Mouse (Mus musculus): Measurements from ENCODE around the gene Ddx18.

Ddx18 gene

DNA sequence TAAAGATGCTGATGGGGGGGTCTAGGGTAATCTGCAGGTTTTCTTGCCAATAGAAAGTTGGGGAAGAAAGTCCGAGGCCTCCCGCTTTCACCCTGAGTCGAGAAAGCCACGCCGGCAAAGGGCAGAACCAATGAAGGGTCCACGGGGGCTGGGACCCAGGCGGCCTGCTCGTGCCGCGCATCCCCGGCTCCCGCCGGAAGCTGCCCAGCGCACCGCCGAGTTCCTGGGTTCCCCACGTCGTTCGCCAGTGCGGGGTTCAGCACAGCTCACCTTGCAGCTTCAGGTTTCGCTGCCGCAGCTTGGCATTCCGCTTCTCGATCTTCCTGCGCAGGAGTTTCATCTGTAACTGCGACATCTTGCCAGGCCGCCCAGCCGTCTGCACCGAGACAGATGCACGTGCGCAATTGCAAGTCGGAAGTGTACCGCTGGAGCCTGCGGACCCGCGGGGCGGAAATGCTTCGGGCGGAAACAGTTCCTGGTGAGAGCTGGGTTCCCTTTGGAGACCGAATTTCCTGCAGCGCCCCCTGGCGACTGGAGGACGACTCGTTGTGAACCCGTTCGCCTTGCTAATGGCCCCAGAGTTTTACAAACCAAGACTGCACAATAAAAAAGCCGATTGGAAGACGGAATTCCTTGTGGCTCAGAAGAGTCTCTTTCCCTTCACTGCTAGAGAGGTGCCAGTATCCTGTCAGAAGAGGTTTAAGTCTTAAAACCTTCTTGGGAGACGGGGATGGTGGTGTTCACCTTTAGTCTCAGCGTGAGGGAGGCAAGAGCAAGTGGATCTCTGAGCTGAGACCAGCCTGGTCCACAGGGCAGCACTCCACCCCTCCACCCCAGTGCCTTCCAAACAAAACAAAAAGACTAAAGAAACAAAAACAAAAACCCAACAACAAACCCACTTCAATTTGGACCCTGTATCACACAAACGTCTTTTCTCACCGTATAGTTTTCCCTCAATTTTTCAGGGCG, at the start of gene Ddx18:
Ddx18 (minus strand) TSS at position 469 of the 969 bp plus-strand sequence.
- peak; percentile 94 for DNase-seq (ENCODE audit: extremely low read depth, insufficient read length, low spot score)

DNA sequence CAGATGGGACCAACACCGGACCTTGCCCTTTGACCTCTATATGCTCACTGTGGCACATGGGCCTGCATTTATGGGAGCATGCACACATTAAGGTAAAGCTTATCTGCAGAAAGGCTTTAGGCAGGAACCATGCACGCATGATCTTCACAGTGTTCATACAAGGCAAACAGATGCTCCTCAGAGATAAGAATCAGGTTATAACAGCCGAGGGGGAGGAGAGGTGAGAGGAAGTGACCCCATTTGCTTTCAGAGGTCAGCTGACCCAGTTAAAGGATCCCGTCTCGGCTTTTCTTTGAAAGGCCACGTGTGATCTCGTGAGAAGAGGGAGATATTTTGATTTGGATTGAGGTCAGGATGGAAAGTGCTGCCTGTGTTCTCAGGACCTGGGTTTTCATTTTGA, 40.2 kb upstream of the Ddx18 start:
- DNase-seq (ENCODE audit: extremely low read depth, insufficient read length, low spot score), result no peak

DNA sequence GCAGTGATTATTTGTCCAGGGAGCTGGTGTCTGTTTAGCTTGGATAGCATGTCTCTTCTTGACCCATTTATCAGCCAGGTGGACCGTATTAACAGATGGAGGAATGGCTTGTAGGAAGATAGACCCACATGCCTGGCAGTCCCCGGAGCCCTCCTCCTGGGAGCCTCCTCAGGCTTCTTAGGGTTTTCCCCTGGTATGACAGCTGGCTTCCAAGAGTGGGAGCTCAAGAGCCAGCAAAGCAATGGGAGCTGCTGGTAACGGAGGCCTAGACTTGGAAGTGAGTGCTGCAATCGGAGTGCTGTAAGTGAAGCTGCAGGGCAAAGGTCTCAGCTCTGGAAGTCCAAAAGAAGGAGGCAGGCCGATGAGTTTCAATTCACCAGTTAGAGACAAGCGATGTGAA, 37.3 kb upstream of the Ddx18 start:
- no peak for DNase-seq (ENCODE audit: extremely low read depth, insufficient read length, low spot score)

DNA sequence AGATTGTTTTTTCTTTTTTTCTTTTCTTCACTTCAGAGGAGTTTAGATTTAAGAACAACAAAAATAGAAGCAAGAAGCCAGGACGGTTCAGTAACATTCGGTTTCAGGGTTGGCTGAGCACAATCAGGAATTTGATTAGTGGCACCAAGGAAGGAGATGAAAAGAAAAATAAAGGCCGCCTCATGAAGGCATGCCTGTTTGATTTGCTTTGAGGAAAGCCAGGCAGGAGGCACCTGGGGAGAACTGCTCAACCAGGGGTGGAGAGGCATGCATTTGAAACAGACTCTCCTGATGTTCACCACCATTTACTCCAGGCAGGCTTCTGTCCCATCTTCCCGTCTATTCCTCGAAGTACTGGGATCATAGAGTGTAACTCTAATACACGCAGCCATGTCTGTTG, 34.1 kb upstream of the Ddx18 start:
- no peak for DNase-seq (ENCODE audit: extremely low read depth, insufficient read length, low spot score)

DNA sequence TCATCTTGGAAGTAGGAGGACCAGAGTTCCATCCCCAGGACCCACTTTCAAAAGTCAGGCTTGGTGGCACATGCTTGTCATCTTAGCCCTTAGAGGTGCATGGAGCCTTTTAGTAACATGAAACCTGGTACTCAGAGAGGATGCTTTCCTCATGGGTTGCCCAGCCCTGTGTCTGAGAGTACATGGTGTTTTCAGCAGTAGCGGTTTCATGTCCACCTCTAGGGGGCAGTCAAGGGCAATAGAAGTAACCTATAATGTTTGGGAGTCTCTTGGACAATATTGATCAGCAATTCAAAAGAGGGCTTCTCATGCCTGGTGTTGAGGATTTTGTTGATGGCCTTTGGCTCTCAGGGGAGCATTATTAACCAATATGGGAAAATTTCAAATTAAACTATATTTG, 33.3 kb upstream of the Ddx18 start:
- DNase-seq (ENCODE audit: extremely low read depth, insufficient read length, low spot score), result no peak

DNA sequence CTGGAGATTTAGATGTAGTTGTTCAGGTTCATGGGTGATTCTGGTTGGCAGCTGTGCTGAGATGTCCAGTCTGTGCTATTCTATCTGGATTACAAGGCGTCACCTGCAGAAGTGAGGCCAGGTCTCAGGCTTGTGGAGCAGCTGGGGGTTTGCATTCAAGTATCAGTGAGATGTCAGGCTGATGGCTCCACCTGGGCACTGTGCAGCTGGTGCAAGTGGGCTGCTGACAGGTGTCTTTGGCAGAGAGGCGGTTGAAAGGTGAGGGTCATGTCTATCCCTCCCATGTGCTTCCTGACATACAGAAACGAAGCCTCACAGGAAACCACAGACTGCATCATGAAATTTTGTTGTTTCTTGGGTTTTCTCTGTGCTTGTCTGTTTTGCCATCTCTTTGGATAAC, 30.6 kb upstream of the Ddx18 start:
- no peak for DNase-seq (ENCODE audit: extremely low read depth, insufficient read length, low spot score)

DNA sequence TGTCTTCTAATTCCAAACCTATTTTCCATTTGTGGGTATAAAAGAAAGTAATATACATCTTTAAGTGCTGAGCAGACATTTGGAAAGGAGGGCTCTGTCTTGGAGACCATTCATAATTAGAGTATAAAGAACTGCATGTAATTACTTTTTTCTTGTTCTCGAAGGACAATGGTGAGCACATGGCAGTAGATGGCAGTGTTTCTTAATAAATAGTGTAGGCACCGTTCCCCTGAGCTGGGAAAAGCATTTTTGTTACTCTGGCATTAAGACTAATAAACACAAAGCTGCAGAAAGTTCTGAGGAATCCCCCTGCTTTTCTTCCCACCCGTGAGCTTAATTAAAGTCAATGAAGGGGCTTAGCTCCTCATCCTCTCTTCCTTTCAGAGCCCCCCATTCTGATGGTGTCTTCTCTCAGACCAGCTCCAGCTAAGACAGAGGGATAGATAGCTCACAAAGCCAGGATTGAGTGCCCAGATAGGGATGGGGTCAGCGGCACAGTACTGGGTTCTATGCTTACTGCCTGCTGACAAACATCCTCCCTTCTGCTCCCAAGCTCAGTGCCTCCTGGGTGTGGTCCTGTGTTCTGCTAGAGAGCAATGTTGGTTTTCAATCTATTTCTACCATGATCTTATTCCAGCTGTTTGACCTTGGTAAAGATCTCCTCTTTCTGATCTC, 29.3 kb upstream of the Ddx18 start:
- no peak for DNase-seq (ENCODE audit: extremely low read depth, insufficient read length, low spot score)

DNA sequence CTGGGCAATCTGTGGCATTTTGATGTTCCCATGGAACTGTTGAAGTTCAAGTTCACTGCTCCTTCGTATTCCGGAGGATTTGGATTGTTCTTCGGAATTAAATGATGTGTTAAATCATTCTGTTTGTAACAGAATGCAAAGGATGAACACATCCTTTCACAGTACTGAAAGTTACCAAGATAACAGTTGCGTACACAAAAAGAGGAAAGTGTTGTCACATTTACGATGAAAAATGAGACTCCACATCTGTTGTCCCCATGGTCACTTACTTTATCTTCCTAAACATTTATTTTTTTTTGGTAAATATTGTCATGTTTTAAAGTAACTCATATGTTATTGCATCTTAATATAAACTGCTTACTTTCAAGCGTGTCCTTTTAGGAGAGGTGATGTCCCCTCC, 17.0 kb upstream of the Ddx18 start:
- no peak for DNase-seq (ENCODE audit: extremely low read depth, insufficient read length, low spot score)

DNA sequence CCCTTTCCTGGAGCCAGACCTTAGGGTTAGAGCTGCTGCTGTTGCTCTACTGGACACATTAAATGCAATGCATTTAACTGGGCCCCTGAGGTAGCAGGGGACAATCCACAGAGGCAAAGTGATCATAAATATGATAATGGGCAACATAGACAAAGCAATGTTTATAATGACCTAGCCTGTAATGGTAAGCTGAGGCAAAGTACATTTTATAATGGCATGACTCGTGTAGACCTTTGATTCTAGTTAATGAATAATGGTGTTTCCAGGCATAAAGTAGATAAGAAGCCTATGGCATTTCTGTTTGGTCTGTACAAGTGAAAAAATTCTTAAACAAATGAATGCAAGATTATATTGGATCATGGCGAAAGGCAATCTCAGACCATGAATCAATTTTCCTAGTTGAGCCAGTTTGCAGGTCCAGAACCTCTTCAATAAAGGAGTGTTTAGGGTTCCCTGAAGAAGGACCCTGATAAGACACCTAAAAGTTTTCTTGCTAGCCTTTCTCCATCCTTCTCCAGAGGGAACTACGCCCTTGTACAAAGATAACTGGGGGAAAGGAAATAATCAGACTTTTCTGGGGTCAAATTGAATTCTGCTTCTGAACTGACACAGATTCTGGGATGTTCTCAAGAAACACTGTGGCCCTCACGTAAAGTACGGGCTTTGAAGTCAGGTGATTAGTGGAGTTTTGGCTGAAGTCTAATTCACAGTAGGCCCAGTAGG, 13.5 kb upstream of the Ddx18 start:
- DNase-seq (ENCODE audit: extremely low read depth, insufficient read length, low spot score), result no peak

DNA sequence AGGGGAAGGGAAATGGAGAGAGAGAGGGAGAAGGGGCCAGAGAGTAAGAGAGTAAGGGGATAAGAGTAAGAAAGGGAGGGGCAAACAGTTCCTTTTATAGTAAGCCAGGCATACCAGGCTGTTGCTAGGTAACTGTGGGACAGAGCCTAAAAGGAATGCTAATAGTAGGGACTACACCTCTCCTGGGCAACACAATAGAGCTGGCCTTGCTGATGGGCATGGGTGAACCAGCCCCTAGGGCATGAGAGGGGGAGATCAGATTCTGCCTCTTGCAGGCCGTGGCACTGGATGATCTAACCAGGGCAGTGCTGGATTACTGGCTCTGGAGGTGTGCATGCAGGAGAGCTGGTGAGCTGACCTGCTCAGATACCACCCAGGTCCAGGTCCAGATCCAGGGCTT, 9.7 kb upstream of the Ddx18 start:
- DNase-seq (ENCODE audit: extremely low read depth, insufficient read length, low spot score), result no peak

DNA sequence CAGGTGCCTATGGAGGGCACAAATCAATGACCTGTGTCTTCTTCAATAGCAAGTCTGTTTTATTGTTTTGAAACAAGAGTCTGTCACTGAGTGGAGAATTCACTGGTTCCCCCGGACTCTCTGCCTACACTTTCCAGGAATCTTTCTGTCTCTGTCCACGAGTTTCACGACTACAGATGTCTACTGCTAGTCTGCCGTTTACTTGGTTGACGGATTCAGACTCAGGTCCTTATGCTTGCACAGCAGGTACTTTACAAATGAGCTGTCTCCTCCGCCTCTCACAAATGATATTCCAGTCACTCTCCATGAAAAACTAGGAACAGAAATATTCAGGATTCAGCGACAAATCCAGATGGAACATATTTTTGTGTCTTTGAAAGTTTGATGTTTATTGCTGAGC, 2.7 kb upstream of the Ddx18 start:
- no peak for DNase-seq (ENCODE audit: extremely low read depth, insufficient read length, low spot score)

DNA sequence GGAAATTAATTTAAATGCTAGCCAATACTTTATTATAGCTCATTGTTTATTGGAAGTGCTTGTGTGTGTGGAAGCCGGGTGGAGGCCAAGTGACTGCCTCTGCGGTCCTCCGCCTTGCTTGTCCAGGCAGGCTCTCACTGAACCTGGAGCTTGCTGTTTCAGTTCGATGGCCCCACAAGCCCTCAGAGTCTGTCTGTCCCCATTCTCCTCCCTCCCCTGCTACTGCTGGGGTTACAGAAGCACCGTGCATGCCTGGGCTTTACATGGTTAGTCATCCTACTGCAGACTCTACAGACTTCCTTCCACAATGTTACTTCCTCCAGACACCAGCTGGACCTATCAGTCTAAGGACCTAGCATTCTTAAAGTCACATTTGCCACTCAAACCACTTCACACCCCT, 9.9 kb downstream of the Ddx18 start:
- no peak for DNase-seq (ENCODE audit: extremely low read depth, insufficient read length, low spot score)

DNA sequence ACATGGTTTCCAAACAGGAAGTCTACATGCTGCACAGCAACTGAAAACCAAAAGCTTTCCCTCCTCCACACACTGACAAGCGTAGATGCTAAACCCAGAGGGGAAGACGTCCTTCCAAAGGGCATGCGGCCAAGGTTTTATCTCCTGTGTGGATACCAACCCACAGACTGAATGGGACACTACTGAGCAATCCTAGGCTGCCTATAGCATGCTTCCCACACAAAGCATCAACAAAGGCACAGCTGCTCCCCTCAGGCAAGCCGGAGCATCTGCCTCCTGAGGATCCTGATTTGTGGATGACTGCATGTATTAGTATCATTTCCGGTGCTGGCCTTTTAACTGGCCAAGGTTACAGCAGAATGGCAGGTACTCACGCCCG, 16.3 kb downstream of the Ddx18 start:
- DNase-seq (ENCODE audit: extremely low read depth, insufficient read length, low spot score), result no peak

DNA sequence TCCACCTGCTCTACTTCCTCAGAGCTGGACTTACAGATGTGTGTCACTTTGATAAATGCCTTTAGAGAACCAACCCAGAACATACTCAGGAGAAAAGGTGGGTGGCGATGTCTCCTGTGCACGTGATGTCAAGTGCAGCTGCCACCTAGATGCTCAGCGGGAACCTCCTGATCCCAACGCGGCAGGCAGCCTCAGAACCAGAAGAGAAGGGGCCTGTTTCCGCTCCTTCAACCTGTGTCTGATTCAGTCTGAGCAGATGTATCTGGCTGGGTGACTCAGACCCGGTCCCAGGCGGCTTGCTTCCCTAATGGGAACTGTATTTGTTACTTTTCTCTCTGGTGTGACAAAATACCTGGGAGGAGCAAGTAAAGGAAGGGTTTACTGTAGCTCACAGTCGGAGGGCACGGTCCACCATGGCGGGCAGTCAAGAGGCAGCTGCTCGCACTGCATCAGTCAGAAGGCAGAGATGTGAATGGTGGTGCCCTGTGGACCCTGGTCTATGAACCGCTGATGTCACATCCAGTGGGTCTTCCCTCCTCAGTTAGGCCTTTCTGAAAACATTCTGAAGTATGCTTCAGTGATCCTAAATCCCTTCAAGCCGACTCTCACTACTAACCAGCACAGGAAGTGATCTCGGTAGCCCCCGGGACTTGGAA, 16.9 kb downstream of the Ddx18 start:
- no peak for DNase-seq (ENCODE audit: extremely low read depth, insufficient read length, low spot score)

DNA sequence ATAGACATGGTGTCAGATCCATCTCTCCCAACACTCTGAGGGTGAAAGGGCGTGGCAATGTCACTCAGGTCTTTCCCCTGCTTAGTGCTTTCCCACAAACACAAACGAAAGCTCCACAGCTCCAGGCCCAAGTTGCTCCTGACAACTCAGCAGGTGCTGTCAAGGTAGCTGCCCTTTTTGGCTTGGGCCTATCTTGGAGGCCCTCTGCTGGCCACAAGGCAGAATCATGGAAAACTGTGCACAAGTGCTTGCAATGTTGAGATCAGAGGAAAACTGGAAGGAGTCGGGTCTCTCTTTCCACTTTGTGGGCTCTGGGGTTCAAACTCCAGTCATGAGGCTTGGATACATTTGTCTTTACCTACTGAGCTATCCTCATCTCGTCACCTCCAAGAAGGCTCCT, 18.3 kb downstream of the Ddx18 start:
- DNase-seq (ENCODE audit: extremely low read depth, insufficient read length, low spot score), result no peak

DNA sequence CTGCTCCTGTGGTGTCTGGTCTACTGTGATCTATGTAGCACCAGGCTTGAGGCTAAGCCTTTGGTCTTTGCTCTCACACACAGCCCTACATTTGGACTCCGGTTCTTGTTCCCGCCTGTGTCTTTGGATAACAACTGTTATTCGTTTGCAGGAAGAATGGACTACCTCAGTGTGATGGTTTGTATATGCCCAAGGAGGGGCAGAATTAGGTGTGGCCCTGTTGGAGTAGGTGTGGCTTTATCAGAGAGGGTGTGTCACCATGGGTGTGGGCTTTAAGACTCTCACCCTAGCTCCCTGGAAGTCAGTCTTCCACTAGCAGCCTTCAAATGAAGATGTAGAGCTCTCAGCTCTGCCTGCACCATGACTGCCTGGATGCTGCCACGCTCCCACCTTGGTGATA, 19.1 kb downstream of the Ddx18 start:
- DNase-seq (ENCODE audit: extremely low read depth, insufficient read length, low spot score), result no peak

DNA sequence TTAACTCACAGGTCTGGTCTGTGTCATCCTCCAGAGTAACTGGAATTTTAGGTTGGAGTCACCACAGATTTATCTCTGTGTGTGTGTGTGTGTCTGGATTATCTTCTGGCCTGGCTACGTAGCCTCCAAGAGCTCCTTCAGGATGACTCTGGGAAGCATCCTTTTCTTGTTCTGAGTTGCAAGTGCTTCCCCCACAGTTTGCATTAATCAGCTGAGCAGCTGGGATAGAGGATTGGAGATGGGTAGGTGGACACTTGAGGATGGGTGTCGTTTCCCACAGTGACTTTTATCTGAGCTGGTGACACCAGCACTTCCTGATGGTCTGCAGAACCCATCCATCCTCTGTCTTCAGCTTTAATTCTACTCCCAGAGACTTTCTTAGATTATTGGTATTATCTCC, 20.9 kb downstream of the Ddx18 start:
- no peak for DNase-seq (ENCODE audit: extremely low read depth, insufficient read length, low spot score)

DNA sequence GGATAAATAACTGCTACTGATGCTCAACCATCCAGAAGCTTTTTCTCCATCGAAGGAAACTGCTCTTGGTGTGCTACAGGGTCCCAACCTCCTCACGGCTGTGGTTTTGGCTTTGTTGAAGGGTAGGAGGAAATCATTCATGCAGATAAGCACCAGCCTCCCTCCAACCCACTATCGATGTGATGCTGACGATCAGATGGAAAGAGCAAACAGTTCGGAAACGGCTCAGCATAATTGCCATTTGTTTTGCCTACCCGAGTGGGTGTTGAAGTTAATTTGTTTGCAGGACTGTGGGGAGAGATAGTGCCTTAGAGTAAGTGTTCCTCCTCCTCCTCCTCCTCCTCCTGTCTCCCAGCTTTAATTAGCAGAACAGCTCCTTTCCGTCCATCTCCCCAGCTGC, 27.4 kb downstream of the Ddx18 start:
- DNase-seq (ENCODE audit: extremely low read depth, insufficient read length, low spot score), result no peak

DNA sequence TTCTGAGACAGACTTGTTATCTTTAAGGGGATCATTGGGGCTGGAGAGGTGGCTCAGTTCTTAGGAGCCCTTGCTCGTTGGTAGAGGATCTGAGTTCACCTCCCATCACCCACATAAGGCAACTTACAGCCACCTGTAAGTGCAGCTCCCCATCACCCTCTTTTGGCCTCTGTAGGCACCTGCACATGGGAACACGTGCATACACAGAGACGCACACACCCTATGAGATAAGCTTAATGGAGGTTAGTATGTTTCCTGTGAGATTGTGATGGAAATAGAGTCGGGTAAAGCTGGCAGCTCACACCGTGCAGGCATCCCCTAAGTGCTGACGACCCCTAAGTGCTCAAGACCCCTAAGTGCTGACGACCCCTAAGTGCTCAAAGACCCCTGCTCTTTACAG, 36.4 kb downstream of the Ddx18 start:
- no peak for DNase-seq (ENCODE audit: extremely low read depth, insufficient read length, low spot score)

DNA sequence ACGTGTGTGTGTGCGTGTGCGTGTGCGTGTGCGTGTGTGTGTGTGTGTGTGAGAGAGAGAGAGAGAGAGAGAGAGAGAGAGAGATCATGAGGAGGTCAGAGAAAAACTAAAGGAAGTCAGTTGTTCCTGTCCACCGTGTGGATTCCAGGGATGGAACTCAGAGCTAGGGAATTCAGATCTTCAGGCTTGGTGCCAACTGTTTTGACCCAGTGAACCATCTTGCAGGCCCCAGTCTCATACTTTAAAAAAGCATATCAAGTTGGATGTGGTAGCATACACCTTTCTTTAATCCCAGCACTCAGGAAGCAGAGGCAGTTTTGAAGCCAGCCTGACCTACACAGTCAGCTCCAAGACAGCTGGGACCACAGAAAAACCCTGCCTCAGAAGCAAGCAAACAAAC, 38.5 kb downstream of the Ddx18 start:
- DNase-seq (ENCODE audit: extremely low read depth, insufficient read length, low spot score), result no peak

DNA sequence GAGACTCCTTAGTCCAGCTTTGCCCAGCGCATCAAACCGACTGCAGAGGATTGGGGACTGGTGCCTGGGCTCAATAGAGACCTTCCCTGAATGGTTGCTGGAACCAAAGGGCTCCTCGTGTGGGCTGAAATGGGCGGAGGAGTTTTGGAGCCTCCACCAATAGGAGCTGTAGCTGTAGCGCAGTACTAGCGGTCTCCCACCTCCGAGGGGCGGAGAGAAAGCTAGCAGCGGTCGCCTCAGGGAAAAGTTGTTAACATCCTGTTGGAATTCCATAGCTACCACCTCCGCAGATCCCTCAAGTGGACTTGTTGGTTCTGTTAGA, 39.4 kb downstream of the Ddx18 start, which contains the start of gene Htr5b:
Htr5b (minus strand) TSS at position 67 of the 322 bp plus-strand sequence.
- DNase-seq (ENCODE audit: extremely low read depth, insufficient read length, low spot score), result no peak

Measured in 3134 (cell line).